Mouse (Mus musculus) right cerebral cortex, postnatal 14 days (tissue): ENCODE measurements around the gene Fam43a.

Experiments
- DNase-seq: peaks from one replicate; pipeline ENCODE4 v3.0.0; 2022

Gene Fam43a

DNA sequence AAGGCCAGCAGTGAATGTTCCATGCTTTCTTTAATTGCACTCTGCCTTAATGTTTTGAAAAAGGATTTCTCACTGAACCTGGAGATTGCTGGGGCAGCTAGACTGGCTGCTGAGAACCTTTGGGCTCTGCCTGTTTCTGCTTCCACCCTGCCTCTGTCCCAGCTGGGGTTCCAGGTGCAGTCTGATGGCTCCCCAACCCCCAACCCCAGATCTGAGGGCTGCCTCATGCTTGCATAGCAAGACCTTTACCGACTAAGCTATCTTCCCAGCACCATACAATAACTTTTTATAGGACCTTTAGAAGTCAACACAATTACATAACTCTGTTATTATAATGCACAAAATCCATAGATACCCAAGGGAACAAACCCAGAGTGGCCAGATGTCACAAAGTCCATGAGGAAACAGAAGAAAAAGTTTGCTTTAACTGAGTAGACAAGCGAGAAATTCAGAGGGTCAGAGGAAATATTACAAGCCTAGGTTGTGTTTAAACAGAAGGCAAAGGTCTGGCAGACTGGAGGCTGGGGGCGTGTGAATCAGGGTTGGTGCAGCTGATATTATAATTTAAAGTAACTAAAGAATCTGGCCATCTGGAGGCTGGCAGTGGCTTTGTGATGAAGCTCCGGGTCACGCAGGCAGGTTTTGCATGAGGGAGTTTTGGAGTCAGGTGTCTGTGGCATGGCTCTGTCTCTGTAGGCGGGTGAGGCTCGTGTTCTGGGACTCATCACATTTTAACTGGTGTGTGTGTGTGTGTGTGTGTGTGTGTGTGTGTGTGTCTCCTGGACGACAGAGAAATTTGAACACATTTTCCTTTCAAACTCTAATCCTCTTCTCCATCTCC is 34.6 kb downstream of the Fam43a start:
- no peak for DNase-seq

DNA sequence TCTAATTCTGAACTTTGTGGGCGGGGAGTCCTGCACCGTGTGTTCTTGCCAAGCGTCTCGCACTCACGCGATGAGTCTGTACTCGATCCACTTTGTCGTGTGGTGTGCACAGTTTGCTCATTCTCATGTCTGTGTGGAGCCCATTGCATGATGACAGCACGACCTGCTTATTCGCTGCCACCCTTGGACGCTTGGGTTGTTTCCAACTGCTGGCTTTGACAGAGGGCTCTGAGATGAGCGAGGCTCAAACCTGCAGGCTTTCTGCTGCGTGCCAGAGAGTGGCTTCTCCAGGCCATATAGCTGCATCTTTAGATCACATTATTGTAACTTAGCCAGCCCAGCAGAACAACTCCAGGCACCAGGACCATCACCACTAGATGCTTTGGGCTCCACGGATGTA is 39.1 kb downstream of the Fam43a start:
- DNase-seq: no peak

DNA sequence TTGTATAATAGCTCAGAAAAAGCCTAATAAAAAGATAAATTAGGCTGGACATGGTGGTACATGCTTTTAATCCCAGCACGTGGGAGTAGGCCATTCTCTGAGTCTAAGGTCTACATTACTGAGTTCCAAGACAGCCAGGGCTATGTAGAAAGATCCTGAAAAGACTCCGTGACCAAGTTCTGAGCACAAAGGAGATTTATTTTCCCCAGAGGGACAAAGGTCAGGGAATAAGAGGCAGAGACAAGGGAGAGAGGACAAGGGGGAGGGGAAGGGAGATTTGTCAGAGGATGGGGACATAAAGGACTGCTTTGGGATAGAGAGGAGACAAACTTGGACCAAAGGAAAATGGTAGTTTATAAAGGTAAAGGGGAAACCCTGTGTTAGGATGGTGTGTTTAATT is 41.1 kb downstream of the Fam43a start:
- no peak for DNase-seq

DNA sequence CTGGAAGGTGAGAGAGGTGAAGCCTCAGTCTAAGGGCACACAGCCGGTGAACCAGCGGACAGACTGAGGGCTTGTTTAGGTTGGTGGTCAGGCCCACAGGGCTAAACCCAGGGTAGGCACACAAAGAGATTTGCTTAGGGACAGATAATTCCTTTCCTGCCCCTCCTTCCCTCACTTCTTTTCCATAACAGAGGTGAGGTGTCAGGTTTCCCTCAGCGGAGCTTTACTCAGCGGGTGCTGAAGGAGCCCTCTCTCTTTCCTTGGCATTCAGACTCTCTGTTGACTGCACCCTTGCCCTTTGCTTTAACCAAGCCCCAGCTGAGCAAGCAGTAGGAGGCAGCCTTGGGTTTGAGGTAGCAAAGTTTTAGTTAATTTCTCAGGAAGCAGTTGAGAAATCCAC is 41.9 kb downstream of the Fam43a start:
- DNase-seq: no peak

- DNase-seq: no peak
Measured at GRCm38 (mm10) chr16:30642229-30642628, 42.7 kb downstream of the Fam43a start.

- no peak for DNase-seq
Measured at GRCm38 (mm10) chr16:30644981-30645380, 45.5 kb downstream of the Fam43a start.

DNA sequence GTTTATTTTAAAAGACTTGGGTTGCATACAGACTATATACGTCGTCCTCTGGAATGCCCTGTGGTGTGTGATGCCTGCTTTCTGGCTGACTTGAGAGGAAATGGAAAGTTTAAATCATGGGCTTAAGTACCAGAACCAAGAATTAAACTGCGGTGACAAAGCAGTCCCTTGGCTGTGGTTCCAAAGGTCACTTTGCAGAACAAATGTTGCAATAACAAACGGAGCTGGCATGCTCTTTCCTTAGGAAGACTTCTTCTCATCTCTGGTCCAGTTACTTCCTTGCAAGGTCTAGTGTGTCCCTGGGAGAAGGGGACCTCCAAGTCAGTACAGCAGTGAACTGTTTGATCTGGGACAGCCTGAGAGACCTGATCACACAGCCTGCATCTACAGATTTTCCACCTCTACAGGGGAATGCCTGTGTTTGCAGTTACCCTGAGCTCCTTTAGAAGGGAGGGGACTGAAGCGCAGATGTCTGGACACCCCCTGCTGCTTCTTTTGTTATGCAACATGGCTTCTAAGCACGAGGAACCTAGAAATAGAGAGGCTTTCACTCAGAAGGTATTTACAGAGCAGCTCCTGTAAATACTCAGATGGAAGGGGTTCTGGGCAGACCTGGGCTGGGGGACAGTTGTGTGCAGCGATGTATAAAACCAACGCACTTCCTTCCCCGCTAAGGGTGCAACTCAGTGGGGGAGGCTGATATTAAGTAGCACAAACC is 46.5 kb downstream of the Fam43a start:
- DNase-seq: no peak

GRCm38 (mm10) chr16:30646856-30647255 is 47.3 kb downstream of the Fam43a start:
- no peak for DNase-seq

DNA sequence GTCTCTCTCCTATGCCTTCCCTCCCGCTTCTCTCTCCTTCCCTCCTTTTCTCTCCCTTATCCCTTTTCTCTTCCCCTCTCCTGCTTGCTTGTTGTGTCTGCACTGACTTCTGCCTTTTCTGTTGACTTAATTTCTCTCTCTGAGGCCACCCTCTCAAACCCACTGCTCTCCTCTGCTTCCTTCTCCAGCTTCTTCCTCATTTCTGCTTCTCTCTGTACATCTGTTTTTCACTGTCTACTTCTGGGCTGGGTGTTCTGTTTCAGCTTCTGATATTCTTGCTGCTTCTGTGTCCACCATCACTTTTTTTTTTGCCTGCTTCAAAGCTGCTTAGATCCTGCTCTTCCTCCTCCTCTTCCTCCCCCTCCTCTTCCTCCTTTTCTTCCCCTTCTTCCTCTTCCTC is 51.8 kb downstream of the Fam43a start:
- DNase-seq: no peak
